Mouse (Mus musculus): ENCODE measurements at regions not wholly inside any gene's neighbourhood (a gene's known extent, or its start where the extent isn't known, plus 50 kb on each side); places are given as distances from the start of the nearest gene placed in this dataset.
A peak's percentile ranks its signal among the peaks of the same experiment; 100 is the strongest.

DNA sequence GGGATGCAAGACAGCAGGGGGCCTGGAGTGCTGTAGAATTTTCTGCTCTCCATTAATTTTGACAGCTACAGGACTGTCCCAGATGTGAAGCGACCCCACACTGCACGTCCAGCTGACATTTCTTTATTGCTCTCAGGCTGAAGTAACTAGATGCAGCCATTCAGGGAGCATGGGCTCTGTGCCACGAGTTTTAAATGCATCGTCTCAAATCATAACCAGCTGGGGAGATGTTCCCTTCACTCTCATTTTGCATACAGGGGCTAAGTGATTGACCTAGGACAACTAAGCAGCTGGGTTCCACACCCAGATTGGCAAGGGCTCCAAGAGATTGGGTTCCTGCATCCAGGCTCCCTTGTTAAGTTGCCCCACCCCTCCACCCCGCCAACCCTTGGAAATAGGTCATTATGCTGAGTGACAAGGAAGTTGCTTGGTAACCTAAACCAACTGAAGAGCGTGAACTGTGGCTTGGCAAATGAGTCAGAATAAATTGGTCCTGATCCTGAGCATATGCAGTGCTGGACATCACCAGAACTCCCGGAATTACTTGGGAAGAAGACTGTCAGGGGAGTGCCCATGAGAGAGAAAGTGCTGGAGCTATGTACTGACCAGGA is 267.4 kb downstream of the Foxo1 start:
- DNase-seq, result peak in 1 of 2 experiments; percentile 47

DNA sequence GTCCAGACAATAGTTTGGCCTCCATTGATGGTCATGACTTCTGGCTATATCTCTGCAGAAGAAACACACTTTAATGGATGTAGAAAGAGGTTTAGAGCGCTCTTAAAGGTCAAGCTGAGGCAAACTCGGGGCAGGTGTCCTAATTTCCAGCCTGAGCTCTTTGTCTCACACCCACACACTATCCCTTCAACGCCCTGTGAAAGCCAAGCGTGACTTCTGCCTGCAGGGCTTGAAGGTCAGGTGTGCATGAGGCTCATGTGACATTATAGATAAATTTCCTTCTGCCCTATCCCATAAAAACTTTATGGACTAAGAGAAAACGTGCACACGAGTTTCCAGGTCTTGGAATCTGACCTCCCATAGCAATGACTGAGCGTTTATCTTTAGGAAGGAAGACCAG is 266.0 kb downstream of the Foxo1 start:
- no peak for DNase-seq

DNA sequence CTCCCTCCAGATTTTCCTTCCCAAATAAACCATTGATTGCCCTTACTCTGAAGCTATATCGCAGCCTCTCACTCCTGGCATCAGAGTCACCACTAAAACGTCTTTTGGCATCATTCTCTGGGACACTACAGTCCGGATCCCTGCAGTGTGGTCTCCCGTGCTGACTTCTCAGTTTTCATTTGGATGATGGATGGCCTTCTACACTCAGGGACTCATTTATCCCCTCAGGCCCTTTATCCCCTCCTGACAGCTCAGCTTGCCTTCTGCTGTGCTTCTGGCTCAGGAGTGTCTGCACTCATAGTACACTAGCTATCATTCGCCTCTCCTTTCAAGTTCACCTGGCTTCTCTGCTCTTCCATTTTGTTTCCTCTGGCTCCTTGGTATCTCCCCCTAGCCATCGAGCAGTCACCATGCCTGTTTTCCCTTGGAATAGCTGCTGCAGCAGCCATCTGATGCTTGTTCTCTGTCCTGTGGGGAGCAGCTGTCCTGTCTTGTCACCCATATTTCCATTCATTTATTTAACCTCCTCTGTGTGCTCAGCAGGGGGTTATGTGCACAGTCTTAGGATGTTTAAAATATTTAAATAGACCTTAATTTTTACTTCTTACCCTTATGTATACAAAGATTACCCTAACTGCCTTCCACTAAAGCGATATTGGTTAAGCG is 263.7 kb downstream of the Foxo1 start:
- DNase-seq, result no peak

DNA sequence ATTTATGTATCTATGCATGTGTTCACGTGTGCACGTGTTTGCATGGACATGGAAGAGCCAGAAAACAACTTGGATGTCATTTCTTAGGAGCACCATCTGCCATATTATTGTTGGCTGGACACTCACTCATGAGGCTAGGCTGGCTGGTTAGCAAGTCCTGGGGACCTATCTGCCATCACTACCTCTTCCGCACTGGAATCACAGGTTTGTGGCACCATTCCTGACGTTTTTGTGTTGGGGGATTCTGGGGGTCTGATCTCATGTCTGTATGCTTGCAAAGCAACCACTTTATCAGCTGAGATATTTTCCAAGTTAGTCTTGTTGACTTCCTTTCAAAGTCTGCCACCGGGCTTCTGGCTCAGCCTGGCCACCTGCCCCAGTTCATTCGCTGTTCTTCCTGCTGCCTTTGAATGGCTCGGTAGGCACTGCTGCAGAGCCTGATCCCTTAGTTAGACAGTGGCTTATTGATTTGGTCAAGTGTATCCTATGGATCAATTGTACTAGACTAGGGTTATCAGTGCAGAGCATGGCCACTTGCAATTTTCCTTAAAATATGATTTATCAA is 262.4 kb downstream of the Foxo1 start:
- DNase-seq, result no peak

DNA sequence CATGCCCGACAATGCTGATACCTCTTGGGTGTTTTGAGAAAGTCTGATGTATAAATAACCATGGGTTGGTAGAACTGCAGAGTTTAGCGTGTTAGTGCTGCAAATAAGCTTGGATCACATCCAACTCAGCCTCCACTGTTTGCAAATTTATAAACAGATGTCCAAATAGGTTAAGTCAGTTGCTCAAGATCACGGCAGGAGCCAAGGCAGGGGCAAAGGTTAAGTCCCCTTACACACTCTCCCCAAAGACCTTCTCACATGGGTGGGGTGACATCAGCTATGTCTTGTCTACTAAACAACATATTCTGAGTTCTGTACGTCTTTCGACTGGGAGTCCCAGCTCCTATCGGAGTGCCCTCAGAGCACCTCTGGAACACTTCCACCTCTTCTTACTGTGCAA is 261.0 kb downstream of the Foxo1 start:
- DNase-seq, result peak; percentile 58 to 72

DNA sequence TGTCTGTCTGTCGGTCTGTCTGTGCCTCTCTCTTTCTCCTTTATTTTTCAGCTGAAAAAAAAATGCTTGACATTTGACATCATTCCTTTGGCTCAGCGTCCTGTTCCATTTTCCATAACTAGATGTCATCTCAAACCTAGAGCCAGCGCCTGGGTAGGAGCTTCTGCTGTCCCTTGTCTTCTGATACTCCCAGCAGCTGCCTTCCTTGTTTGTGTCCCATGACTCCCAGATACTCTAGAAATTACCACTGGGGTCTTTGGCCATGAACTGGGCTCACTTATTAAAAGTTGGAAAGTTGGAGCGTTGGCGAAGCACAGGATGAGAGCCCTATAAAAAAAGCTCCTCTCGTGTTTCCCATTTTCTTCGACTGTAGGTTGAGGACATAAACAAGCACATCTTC is 260.4 kb downstream of the Foxo1 start:
- no peak for DNase-seq

DNA sequence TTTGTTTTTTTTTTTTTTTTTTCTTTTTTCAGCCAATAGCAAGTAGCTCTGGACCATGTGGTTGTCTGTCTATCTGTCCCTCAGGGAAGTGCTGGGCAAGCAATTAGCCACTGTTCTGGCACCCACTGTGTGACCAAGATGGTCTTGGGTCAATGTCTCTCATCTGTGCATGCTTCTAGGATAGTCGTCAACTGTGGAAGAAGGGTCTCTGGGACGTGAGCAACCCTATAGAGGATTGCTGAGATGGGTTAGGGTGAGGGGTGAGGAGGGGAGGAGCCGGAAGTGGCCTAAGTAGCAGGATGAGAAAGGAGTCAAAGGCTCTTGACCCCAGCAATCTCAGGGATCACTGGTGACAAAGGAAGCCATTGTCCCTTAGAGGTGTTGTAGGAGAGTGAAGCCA is 259.6 kb downstream of the Foxo1 start:
- DNase-seq, result no peak

DNA sequence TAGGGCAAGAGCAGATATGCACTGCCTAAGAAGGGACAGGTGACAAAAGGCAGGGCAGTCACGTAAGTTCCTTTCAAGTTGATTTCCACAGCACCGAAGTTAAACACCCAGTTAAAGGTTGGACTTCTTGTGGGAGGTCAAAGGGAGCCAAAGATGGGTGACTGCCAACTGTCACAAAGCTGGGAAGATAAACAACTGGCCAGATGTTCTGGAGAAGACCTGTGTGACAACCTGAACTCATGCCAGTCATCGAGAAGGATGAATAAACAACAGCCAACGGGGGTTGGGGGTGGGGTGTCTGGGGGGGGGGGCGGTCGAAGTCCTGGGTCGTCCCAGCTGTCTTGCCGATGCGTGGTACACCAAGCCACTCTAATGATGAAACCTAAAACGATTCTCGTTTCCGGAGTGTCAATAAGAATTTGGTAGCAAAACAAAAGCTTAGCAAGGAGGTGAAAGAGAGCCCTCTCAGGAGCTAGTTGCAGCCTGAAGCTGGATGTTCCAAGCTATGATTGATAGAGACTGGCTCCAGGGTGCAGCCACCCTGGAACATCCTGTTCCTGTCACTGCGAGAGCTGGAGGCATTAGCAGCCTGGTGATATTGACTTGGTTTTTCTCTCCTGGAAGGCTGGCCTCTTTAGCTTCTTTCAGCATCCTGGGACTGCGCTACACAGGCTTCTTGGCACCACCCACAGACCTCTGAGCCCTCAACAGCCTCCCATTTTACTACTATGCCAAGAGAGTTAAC is 259.0 kb downstream of the Foxo1 start:
- DNase-seq, result peak; percentile 46 to 71

DNA sequence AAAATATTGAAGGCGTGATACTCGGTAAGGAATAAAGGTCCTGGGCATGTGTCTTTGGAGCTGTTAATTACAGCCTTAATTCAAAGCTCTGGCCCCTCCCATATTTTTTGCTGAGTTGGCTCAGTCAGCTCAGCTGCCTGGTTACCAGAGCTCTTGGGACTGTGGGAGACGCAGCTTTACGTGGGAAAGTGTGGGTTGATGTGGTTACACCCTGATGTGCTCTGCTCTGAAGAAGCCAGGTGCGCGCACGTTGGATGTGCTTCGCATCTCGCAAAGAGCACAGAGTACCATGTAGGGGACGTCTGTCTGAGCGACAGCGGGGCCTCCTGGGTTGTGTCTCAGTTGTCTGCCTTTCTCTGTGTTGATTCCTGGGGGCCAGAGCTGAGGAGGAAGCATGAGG is 254.8 kb downstream of the Foxo1 start:
- DNase-seq, result no peak

DNA sequence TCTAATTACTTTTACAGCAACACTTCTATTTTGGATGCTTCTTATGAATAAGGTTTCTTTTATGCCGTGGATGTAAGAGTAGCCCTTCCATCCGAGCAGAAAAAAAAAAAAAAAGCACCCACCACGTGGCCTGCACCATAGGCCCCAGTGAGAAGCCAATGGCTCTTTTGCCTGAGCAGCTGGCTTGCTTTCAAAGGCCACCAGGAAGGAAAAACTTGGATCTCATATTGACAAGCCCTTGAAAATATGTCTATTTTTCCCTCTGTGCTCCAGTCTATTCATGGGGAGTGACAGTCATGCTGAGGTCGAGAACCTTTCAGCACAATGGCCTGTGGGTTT is 252.4 kb downstream of the Foxo1 start:
- no peak for DNase-seq

DNA sequence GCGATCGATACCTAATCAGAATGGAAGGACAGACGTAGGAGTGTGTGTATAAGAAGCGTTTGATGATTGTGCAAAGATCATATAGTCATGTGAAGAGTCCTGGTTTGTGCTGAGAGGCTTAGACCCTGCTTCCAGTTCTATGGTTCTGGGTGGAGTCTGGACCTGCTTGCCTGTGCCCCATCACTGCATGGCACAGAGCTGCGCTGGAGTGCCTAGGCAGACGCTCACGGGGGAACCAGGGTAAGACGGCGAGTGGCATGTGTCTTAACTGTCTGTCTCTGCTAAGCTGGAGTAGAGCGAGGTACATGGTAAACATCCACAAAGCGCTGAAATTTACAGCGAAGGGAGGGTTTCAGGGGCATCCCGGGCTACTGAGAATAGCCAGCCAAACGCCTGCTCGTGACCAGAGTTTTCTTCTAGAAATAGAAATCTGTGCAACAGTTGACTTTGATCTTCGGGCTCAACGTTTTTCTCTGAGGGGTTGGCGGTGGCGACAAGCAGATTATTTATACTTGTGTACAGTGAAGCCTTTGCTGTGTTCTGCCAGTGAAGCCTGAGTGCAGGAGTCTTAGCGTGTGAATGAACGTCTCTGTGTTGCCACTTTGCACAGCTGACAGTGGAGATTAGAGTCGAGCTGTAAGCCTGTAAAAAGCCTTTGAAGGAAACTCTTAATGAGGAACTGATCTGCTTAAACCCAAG is 251.9 kb downstream of the Foxo1 start:
- no peak for DNase-seq

DNA sequence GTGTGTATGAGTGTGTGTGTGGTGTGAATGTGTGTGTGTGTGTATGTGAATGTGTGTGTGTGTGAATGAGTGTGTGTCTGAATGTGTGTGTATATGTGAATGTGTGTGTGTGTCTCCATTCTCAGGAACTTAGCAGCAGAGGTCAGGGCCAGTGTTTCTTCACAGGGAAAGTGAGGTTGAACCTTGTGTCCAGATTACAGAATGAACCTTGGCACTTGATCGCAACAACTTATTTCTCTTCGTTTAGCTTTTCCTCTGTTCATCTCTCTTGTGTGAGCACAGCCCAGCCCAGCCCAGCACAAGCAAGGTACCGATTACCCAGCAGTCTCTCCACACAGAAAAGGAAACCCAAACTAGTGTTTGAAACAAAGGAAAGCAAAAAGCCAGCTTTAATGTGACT is 249.7 kb downstream of the Foxo1 start:
- DNase-seq, result no peak

DNA sequence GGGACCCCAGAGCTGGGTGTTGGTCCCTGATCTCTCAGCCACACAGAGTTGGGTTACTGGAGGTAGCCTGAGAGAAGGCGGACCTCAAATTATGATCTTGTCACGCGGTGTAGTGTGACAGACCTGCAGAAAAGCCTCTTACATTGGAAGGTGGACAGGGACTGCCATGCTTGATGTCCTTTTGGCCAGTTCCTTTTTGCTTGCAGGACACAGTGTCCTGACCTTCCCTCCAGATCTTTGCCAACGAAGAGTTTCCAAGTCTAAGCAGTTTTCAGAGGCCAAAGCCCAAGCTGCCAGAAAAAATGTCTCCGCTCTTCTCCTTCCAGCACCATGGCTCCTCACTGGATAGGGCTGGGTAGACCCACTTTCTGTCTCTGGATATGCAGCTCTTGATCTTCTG is 248.6 kb downstream of the Foxo1 start:
- DNase-seq, result no peak

DNA sequence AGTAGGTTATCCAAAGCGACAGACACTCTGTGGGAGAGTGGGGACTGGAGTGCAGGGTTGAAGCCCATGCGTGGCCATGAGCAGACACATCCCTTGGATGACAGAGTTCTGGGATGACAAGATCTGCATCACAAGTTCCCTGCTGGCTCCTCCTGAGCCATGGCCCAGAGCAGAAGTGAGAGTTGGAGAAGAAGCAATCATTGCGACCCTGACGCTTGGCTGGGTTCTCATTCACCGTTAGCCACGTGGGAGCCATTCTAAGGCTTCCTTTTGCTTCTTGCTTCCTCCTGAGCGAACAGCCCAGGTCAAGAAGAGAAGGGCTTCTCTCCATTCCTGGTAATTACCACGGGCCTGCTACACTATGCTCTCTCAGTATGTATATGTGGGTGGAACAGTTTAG is 244.6 kb downstream of the Foxo1 start:
- DNase-seq, result no peak

DNA sequence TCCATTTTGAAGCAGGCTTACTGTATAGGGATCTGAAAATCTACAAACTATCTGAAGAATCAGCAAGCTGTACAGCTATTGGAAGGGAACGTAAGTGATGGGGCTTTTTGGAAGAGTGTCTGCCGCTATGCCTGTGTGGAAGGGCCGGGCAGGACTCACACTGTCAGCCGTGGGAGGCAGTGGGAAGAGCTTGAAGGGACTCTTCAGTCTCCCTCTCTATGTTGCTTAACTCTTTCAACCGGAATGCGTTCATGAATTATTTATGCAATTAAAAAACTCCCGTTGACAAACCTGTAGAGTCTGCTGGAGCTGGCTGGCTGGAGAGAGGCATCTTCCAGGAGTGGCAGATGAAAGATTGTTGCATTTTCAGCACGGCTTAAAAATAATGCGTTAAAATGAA is 243.4 kb downstream of the Foxo1 start:
- no peak for DNase-seq

DNA sequence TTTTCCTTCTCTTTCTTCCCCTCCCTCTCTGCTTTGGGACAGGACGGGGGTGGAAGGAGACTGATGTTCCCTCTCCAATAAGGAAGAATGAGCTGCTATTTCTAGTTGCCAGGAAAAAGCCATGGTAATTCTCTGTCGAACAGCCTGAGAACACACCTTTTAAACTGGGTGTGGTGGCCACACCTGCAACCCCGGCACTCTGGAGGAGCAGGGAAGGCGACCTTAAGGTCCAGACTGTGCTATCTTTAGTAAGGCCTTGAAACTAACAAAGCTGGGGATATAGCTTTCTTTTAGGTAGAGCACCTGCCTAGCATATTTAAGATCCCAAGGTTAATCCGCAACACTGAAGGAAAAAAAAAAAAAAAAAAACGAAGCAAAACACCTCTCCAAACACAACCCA is 242.7 kb downstream of the Foxo1 start:
- DNase-seq, result no peak

DNA sequence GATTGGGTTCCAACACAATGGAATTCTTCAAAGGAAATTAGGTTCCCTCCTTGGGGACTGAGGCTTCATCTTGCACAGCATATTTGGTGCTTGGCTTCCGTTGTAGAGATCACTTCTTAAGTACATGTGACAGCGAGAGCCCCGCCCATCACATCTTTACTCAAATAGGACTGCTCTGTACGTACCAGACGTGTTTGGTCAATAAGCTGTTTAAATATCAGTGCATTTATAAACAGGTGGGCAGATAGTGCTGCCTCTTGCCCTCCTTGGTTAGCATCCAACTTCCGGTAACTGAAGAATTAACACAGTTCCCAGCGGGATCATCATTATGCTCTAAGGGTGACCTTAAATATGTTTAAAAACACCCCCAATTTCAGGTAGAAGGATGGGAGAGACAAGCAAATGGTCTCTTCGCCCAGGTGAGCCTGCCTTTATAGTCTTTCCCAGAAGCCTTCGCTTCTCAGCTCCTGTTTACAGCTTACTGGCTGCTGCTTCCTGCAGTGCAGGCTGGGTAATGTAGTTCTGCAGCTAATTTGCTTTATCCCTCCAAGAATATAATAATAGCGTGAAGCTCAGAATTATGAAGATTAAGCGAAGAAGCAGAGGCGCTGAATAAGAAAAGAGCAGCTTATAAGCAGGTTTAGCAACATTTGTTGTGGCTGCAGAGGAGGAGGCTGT is 242.1 kb downstream of the Foxo1 start:
- peak in 1 of 2 experiments; percentile 41 for DNase-seq

DNA sequence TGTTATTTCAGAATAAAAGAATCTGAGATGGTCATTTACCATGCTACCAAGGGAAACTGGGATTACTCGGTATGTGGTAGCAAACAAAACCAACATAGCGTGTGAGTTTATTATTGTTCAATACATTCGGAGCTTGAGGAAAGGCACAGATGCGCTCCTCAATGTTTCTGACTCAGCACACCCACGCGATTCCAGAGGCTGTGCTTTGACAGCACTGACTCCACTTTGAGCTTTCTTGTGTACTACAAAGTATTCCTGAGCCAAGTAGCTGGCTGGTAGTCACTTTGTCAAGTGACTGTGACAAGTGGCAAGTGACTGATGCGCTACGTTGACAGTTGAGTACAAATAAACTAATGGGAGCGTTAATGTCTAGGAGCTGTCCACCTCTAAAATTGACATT is 235.8 kb downstream of the Foxo1 start:
- DNase-seq, result no peak

DNA sequence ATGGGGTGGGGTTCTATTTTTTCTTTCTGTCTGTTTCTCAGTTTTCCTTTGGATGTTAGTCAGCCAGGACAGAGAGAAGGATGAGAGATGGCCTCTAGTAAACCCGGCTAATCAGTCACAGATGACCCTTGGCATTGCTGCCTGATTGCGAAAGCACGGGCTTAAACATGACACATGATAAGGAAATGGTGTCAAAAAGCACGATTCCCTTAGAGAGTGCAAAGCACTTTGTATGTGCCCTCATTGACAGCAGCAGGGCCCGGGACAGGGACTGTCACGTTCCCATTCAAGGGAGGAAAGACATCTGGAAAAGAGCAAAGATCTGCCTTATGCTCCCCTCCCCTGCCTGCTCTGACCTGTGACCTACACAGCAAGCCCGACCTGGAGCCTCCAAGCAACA is 234.1 kb downstream of the Foxo1 start:
- DNase-seq, result peak; percentile 42 to 48

DNA sequence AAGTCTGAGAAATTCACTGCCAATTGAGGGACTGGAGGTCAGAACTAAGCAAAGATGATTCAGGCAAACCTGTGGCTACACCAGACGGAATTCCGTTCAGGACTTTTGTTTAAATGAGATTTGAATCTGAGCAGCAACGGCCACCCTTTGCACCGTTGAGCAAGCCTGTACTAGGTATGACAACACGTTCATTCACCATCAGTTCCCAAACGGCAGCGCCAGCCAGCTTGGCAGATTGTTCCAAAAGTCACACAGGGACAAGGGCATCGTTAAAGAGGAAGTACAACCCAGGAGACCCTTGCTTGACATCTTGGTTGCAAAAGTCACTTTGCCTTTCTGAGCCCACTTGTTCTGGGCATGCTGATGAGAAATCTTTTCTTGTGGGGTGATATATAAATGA is 233.5 kb downstream of the Foxo1 start:
- no peak for DNase-seq

DNA sequence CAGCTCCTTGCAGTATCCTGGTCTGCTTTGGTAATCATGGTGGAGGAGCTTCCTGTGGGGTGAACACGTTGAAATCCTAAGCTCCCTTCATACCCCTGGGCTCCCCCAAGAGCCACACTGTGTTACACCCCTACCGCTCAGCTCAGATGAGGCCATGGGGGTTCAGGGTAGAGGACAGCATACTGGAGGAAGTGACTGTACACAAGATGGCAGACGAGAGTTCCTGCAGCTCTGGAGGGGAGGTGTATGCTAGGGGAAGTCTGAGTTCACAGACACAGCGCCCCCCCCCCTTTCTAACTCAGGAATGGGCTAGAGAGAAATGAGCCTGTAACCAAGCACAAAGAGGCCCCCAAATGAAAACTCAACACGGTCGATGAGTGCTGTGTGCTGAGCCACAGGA is 231.9 kb downstream of the Foxo1 start:
- DNase-seq, result no peak

DNA sequence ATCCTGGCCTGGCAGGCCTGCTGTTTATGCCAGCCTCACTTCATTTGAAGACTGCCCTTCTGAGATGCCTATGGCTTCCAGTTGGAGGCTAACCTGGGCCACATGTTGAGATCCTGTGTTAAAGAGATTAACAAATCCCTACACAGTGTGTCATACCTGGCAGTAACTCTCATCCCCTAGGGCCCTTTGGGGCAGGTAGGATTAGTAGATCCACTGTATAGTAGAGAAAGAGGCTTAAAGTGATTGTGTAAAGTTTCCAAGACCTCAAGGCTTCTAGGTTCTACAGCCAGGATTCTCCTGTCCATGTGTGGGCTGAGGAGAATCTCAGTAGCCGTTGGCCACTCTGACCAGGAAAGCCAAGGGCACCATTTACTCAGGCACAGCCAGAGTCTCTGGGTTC is 231.4 kb downstream of the Foxo1 start:
- DNase-seq, result no peak
